Mouse (Mus musculus) MEL (cell line): Measurements from ENCODE around the gene Cdadc1.

Experiments used
- CTCF ChIP-seq, 3 experiments: IDR thresholded peaks in 2 of 3; conservative IDR thresholded peaks in 1 of 3; 2 replicates each; pipeline ENCODE4 v1.5.1; 2011 to 2012; ENCODE audit warnings: low read length in 3 of 3, low read depth in 2 of 3, mild to moderate bottlenecking in 2 of 3, improper control_type of control experiment in 1 of 3, inconsistent platforms in 1 of 3, mixed read lengths in 1 of 3, moderate library complexity in 1 of 3; ENCODE audit not compliant: control insufficient read depth in 1 of 3, insufficient read depth in 1 of 3, poor library complexity in 1 of 3, severe bottlenecking in 1 of 3
- ELF1 ChIP-seq: IDR thresholded peaks from 2 replicates; pipeline ENCODE4 v1.6.1; 2014; ENCODE audit warnings: low read depth, mild to moderate bottlenecking, inconsistent platforms, low read length, improper control_type of control experiment, moderate library complexity
- HCFC1 ChIP-seq: IDR thresholded peaks from 2 replicates; pipeline ENCODE4 v1.6.1; 2012; ENCODE audit warnings: low read depth, mild to moderate bottlenecking, inconsistent platforms, low read length, improper control_type of control experiment, moderate library complexity
- KAT2A ChIP-seq: conservative IDR thresholded peaks from 2 replicates; pipeline ENCODE4 v1.6.1; 2012; ENCODE audit warnings: low read depth, low read length, improper control_type of control experiment, inconsistent platforms
- MAX ChIP-seq: IDR thresholded peaks from 2 replicates; pipeline ENCODE4 v1.6.1; 2011; ENCODE audit warnings: low read length, improper control_type of control experiment
- MXI1 ChIP-seq: IDR thresholded peaks from 2 replicates; pipeline ENCODE4 v1.6.1; 2011; ENCODE audit warnings: mild to moderate bottlenecking, low read depth, low read length, improper control_type of control experiment
- MYB ChIP-seq: IDR thresholded peaks from 2 replicates; pipeline ENCODE4 v1.6.1; 2011; ENCODE audit warnings: mild to moderate bottlenecking, low read depth, low read length, improper control_type of control experiment
- POLR2A ChIP-seq, 2 experiments: IDR thresholded peaks; 2 replicates each; pipeline ENCODE4 v1.6.1; 2011 to 2012; ENCODE audit warnings: low read length in 2 of 2, mild to moderate bottlenecking in 2 of 2, control low read depth in 1 of 2, improper control_type of control experiment in 1 of 2, low read depth in 1 of 2, moderate library complexity in 1 of 2; ENCODE audit not compliant: control insufficient read depth in 1 of 2, insufficient read depth in 1 of 2, poor library complexity in 1 of 2
- POLR2AphosphoS5 ChIP-seq: IDR thresholded peaks from 2 replicates; pipeline ENCODE4 v1.6.1; 2012; ENCODE audit warnings: low read depth, borderline replicate concordance, mild to moderate bottlenecking, inconsistent platforms, low read length, moderate library complexity, mixed read lengths
- TAL1 ChIP-seq: IDR thresholded peaks from 2 replicates; pipeline ENCODE4 v1.6.1; 2012; ENCODE audit warnings: mild to moderate bottlenecking, inconsistent platforms, low read length, moderate library complexity, mixed read lengths
- USF1 ChIP-seq: IDR thresholded peaks from 2 replicates; pipeline ENCODE4 v1.6.1; 2014; ENCODE audit warnings: low read depth, mild to moderate bottlenecking, inconsistent platforms, low read length, improper control_type of control experiment, moderate library complexity

GRCm38 (mm10) chr14:59543956-59544355, 53.8 kb downstream of the Cdadc1 start:
- TF ChIP-seq CTCF (IDR thresholded peaks at IDR 0.05 in 2 of 3, conservative IDR thresholded peaks at IDR 0.05 in 1 of 3; ENCODE audit: control insufficient read depth in 1 of 3, insufficient read depth in 1 of 3, low read depth in 2 of 3, low read length in 3 of 3, poor library complexity in 1 of 3, severe bottlenecking in 1 of 3): no peak
- TF ChIP-seq MYB: no peak
- no peak for TF ChIP-seq POLR2A (IDR thresholded peaks at IDR 0.05; ENCODE audit: control insufficient read depth in 1 of 2, insufficient read depth in 1 of 2, low read depth in 1 of 2, low read length in 2 of 2, poor library complexity in 1 of 2)
- TF ChIP-seq TAL1: no peak
- no peak for TF ChIP-seq USF1
- no peak for TF ChIP-seq POLR2AphosphoS5
- TF ChIP-seq MAX: no peak
- no peak for TF ChIP-seq MXI1
- no peak for TF ChIP-seq KAT2A
- no peak for TF ChIP-seq ELF1
- no peak for TF ChIP-seq HCFC1
